Mouse (Mus musculus) embryonic fibroblast, embryonic 13.5 days (primary cell): ENCODE measurements around the gene Npas3. TPM values are rescaled to one million over a fixed set of nuclear protein-coding genes. Genes with fewer than 3 reads are reported as not detected.

ENCODE experiments used
- H3K27ac ChIP-seq: 2 replicates; pipeline ENCODE4 v1.5.1; 2012; ENCODE audit warnings: low read length, control low read depth, inconsistent platforms; ENCODE audit not compliant: insufficient read depth
- H3K4me1 ChIP-seq: 2 replicates; pipeline ENCODE4 v1.6.1; 2011; ENCODE audit warnings: low read length; ENCODE audit not compliant: control insufficient read depth, insufficient read depth
- H3K4me3 ChIP-seq: 2 replicates; pipeline ENCODE4 v1.5.1; 2011; ENCODE audit warnings: mild to moderate bottlenecking, control low read depth, low read length; ENCODE audit not compliant: insufficient read depth
- CTCF ChIP-seq: IDR thresholded peaks from 2 replicates; pipeline ENCODE4 v1.5.1; 2011; ENCODE audit warnings: mild to moderate bottlenecking, control low read depth, low read length, moderate library complexity, borderline replicate concordance; ENCODE audit not compliant: insufficient read depth
- POLR2A ChIP-seq: IDR thresholded peaks from 2 replicates; pipeline ENCODE4 v1.6.1; 2011; ENCODE audit warnings: low read depth, mild to moderate bottlenecking, control low read depth, low read length, moderate library complexity
- polyA plus RNA-seq: library from polyadenylated mRNA; stranded (reverse); fragments of >200 nt; gene quantifications from 2 replicates; pipeline ENCODE4 v1.2.4, GENCODE M21; 2011; ENCODE audit warnings: low read depth; ENCODE audit not compliant: missing spikeins, insufficient read length

Npas3 gene
- polyA plus RNA-seq, 1 experiment = 6.6 TPM

- H3K4me1 ChIP-seq = no peaks in the 10 kb centered on the region
- TF ChIP-seq CTCF (no peak), POLR2A (no peak)
- H3K4me3 ChIP-seq = no peak overlapping the region
- H3K27ac ChIP-seq = no peak overlapping the region
Measured at GRCm38 (mm10) chr12:53612120-53612519, 363.6 kb downstream of the Npas3 start.

DNA sequence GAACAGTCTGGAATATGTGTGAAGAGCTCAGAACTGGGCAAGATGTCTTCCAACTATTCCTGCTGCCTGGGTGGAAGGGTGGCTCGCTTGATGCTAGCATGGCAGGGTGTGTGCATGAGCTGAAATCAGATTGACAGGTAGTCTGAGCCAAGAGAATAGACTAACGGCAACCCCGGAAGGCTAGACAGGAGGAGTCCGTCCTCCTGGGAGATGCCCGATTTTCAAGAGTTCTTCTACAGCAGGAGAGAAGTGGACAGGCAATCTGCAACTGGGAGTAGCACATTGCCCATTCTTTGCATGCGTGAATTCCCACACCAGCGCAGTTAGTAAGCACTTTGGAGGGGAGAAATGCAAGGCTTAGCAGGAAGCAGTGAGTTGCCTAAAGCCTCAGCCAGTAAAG lies 372.8 kb downstream of the Npas3 start:
- H3K4me3 ChIP-seq = no peak overlapping the region
- TF ChIP-seq CTCF = no peak
- TF ChIP-seq POLR2A = no peak
- H3K27ac ChIP-seq = no peak overlapping the region
- no peaks in the 10 kb centered on the region for H3K4me1 ChIP-seq

DNA sequence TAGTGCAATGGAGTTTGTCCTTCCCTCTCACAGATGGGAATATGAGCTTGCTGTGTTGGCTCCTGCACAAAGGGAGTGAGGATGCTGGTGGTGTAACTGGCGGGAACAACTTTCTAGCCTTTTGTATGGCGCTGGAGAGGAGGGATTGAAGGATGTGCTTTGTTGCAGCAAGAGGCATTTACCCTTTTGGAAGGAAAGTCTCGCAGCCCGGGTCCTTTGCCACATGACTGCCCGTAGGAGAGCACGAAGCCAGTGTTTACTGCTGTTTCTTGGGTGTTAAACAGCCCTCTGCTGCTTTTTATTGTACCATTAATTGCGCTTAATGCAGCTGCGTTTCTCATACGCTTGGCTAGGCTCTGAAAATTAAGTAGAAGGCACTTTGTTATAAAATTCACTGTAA lies 375.3 kb downstream of the Npas3 start:
- Histone ChIP-seq H3K4me1 (no peaks in the 10 kb centered on the region), H3K27ac (no peak overlapping the region), H3K4me3 (no peak overlapping the region)
- TF ChIP-seq POLR2A (no peak), CTCF (no peak)

DNA sequence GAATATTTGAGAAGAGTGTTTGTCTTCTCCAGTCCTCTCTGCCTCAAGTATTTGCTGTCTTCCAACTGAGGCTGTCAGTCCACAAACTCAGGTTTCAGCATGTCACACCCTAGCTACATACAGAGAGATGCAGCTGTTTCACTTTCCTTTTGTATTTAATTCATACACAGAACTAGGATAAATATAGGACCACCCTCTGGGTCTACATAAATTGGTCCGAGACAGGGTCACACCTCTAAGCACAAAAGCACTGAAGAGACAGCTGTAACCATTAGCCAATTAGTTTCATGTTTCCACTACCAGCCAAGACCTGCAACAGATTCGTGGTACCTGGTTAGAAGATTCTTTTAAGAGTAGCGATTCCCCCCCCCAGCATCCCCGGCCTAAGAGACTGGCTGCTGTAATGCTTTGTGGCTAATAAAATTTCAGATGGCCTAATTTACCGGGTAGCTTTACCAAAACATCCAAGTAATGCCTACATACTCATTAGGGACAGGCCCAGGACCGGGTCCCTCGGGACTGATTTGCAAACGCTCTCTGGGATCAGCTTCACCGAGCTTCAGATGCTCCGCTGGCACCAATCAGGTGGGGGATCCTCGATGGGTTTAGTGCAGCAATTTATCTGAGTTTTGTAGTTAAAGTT lies 376.0 kb downstream of the Npas3 start:
- H3K4me1 ChIP-seq = no peaks in the 10 kb centered on the region
- H3K27ac ChIP-seq = no peak overlapping the region
- TF ChIP-seq CTCF = no peak
- no peak for TF ChIP-seq POLR2A
- H3K4me3 ChIP-seq = no peak overlapping the region

GRCm38 (mm10) chr12:53629483-53630120 lies 381.1 kb downstream of the Npas3 start:
- TF ChIP-seq CTCF = no peak
- no peak for TF ChIP-seq POLR2A
- Histone ChIP-seq H3K4me1 (no peaks in the 10 kb centered on the region), H3K4me3 (no peak overlapping the region), H3K27ac (no peak overlapping the region)

DNA sequence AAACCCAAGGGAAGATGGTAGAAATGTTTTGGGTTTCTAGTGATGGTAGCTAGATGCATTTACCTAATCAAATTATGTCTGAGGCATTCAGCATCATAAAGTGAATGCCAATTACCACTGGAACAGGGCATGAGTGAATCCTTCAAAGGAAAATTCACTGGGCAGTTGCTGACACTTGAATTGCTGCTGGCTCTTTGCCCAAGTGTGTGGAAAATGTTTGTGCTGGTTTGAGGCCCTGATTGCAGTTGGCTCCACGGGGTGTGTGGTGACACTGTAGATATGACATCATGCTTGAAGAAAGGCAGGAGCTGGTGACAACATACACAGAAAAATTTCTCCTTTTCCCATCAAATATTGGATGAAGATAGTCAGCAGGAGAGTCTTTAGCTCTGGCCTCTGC lies 382.1 kb downstream of the Npas3 start:
- TF ChIP-seq CTCF = no peak
- TF ChIP-seq POLR2A = no peak
- Histone ChIP-seq H3K4me1 (no peaks in the 10 kb centered on the region), H3K4me3 (no peak overlapping the region), H3K27ac (no peak overlapping the region)

GRCm38 (mm10) chr12:53631315-53632106 lies 383.0 kb downstream of the Npas3 start:
- Histone ChIP-seq H3K4me1 (no peaks in the 10 kb centered on the region), H3K4me3 (no peak overlapping the region), H3K27ac (no peak overlapping the region)
- TF ChIP-seq CTCF = no peak
- TF ChIP-seq POLR2A = no peak

GRCm38 (mm10) chr12:53638571-53638970 lies 390.1 kb downstream of the Npas3 start:
- no peak overlapping the region for H3K27ac ChIP-seq
- TF ChIP-seq POLR2A (no peak), CTCF (no peak)
- H3K4me1 ChIP-seq = no peaks in the 10 kb centered on the region
- no peak overlapping the region for H3K4me3 ChIP-seq

DNA sequence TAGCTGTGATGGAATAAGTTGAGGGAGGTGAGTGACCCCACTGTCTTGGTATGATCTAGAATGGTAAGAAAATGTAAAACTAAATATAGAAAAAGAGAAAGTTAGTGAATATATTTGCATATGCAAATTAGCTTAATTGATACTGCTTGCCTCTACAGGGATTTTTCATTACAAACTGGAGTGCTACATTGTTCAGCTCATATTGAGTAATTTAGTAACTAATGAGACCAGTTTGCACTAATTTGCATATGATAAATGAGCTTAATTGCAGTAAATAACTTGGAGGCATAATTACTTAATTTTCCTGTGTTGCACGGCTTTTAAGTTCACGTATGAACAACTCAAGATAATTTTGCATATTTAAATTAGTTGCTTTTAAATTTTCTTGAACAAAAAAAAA lies 398.8 kb downstream of the Npas3 start:
- Histone ChIP-seq H3K4me1 (no peaks in the 10 kb centered on the region), H3K4me3 (no peak overlapping the region), H3K27ac (no peak overlapping the region)
- TF ChIP-seq CTCF (no peak), POLR2A (no peak)

- H3K4me3 ChIP-seq = no peak overlapping the region
Measured at GRCm38 (mm10) chr12:53656301-53656700, 407.8 kb downstream of the Npas3 start.

More at GRCm38 (mm10) chr12:53656301-53656700, 407.8 kb downstream of the Npas3 start:
- Histone ChIP-seq H3K4me1 (no peaks in the 10 kb centered on the region), H3K27ac (no peak overlapping the region)
- TF ChIP-seq POLR2A (no peak), CTCF (no peak)
